Mouse (Mus musculus) midbrain, postnatal 0 days (tissue): ENCODE results near the gene Gm5798. TPM values are rescaled to one million over a fixed set of nuclear protein-coding genes. Genes with fewer than 3 reads are reported as not detected.
"Not testable (repeated sequence)": the region's sequence is repeated elsewhere in the genome, so short reads cannot be mapped to it uniquely, and the experiment has no call there.

Source experiments
- ATAC-seq: fragments of 200-750 bp; cut with Nextera tagmentation; 2 replicates; pipeline ENCODE4 v1.8.0; 2017; ENCODE audit warnings: moderate number of reproducible peaks, mild to moderate bottlenecking, moderate TSS enrichment, moderate library complexity; ENCODE audit not compliant: low FRiP score
- DNase-seq: peaks from one replicate; pipeline ENCODE4 v3.0.0-alpha.2; 2015; ENCODE audit warnings: low spot score
- H3K27ac ChIP-seq: fragments of 300-500 bp; sonication (generic); 2 replicates; pipeline ENCODE4 v1.5.1; 2014; ENCODE audit warnings: low read depth, mild to moderate bottlenecking, low read length, mixed read lengths
- H3K27me3 ChIP-seq: fragments of 300-500 bp; sonication (generic); 2 replicates; pipeline ENCODE4 v1.6.1; 2014; ENCODE audit warnings: low read length, control low read depth, mixed read lengths; ENCODE audit not compliant: insufficient read depth
- H3K36me3 ChIP-seq: fragments of 300-500 bp; sonication (generic); 2 replicates; pipeline ENCODE4 v1.6.1; 2014; ENCODE audit warnings: low read length, control low read depth, mixed read lengths; ENCODE audit not compliant: insufficient read depth
- H3K4me1 ChIP-seq: fragments of 300-500 bp; sonication (generic); 2 replicates; pipeline ENCODE4 v1.6.1; 2014; ENCODE audit warnings: mild to moderate bottlenecking, control low read depth, antibody characterized with exemption, low read length, mixed read lengths; ENCODE audit not compliant: insufficient read depth
- H3K4me2 ChIP-seq: fragments of 300-500 bp; sonication (generic); 2 replicates; pipeline ENCODE4 v1.6.1; 2014; ENCODE audit warnings: low read depth, mild to moderate bottlenecking, low read length, mixed read lengths; ENCODE audit not compliant: poor library complexity, severe bottlenecking
- H3K4me3 ChIP-seq: fragments of 300-500 bp; sonication (generic); 2 replicates; pipeline ENCODE4 v1.5.1; 2014; ENCODE audit warnings: low read depth, mild to moderate bottlenecking, low read length, moderate library complexity
- H3K9ac ChIP-seq: fragments of 300-500 bp; sonication (generic); replicated peaks from 2 replicates; pipeline ENCODE4 v1.6.1; 2014; ENCODE audit warnings: mild to moderate bottlenecking, low read length, moderate library complexity, mixed read lengths; ENCODE audit not compliant: poor library complexity, severe bottlenecking
- H3K9me3 ChIP-seq: fragments of 300-500 bp; sonication (generic); 2 replicates; pipeline ENCODE4 v1.6.1; 2016; ENCODE audit warnings: low read length, control low read depth
- WGBS: fragments of 180-500 bp; shearing (Covaris S2); extraction: QIAGEN DNeasy Blood & Tissue Kit; methylation state at CpG from one replicate; pipeline ENCODE4 v1.1.7; 2014; 5-methylcytosine and 5-hydroxymethylcytosine counted together
- polyA plus RNA-seq: library from polyadenylated mRNA; unstranded; fragments of >200 nt; fragmentation: Nextera tagmentation; extraction: Ambion mirVana; gene quantifications from 2 replicates; pipeline ENCODE4 v1.2.1, GENCODE M21; 2015
- total RNA-seq: library from RNA; depleted of rRNA; stranded (reverse); fragments of >200 nt; gene quantifications from 2 replicates; pipeline ENCODE4 v1.2.3, GENCODE M21; 2014; rRNA removed

The Gm5798 gene
- total RNA-seq = not detected in 2 replicates
- polyA plus RNA-seq = not detected in 2 replicates

- DNase-seq, H3K4me1 ChIP-seq, H3K4me2 ChIP-seq, H3K9ac ChIP-seq, H3K27me3 ChIP-seq, H3K4me3 ChIP-seq, H3K9me3 ChIP-seq, H3K27ac ChIP-seq, ATAC-seq, H3K36me3 ChIP-seq: not testable (repeated sequence)
- WGBS = 61% methylated on average over 2 of the region's 2 CpGs
Observed at GRCm38 (mm10) chr14:41348309-41348708, at the start of gene Gm5798. Gene Gm5798 (plus strand): TSS chr14:41348609.

GRCm38 (mm10) chr14:41386279-41386678 lies 37.9 kb downstream of the Gm5798 start, which contains the start of gene Gm7945:
Gene Gm7945 (minus strand): TSS chr14:41386379.
- ATAC-seq, H3K27me3 ChIP-seq, H3K27ac ChIP-seq, H3K4me2 ChIP-seq, DNase-seq, H3K9ac ChIP-seq, H3K9me3 ChIP-seq, H3K36me3 ChIP-seq, H3K4me3 ChIP-seq, H3K4me1 ChIP-seq: not testable (repeated sequence)
- no CpG with 5 or more reads among the region's 3 CpGs for WGBS

Other genes with a start within 250 kb of the Gm5798 start
- gene Mat1a, start 243.6 kb upstream of the Gm5798 start, total RNA-seq = not detected in 2 replicates
- not detected in 2 replicates for gene Mat1a, start 243.6 kb upstream of the Gm5798 start, polyA plus RNA-seq
- not detected in 2 replicates for gene Sftpa1, start 216.8 kb upstream of the Gm5798 start, total RNA-seq
- not detected in 2 replicates for gene Sftpa1, start 216.8 kb upstream of the Gm5798 start, polyA plus RNA-seq
- gene Mbl1, start 197.2 kb upstream of the Gm5798 start, total RNA-seq = not detected in 2 replicates
- gene Mbl1, start 197.2 kb upstream of the Gm5798 start, polyA plus RNA-seq = not detected in 2 replicates
- not detected in 2 replicates for gene Sftpd, start 163.5 kb upstream of the Gm5798 start, total RNA-seq
- 0.12 TPM in 1 of 2 replicates, not detected in the other for gene Sftpd, start 163.5 kb upstream of the Gm5798 start, polyA plus RNA-seq
- 0.94 TPM in 1 of 2 replicates, not detected in the other for gene Gm2832, start 69.8 kb upstream of the Gm5798 start, total RNA-seq
- 0.68 and 0.76 TPM in 2 replicates for gene Gm2832, start 69.8 kb upstream of the Gm5798 start, polyA plus RNA-seq
- gene Gm7945, start 37.8 kb downstream of the Gm5798 start, total RNA-seq = not detected in 2 replicates
- gene Gm7945, start 37.8 kb downstream of the Gm5798 start, polyA plus RNA-seq = not detected in 2 replicates
- gene Gm6482, start 59.7 kb downstream of the Gm5798 start, total RNA-seq = 0.33 TPM in 1 of 2 replicates, not detected in the other
- gene Gm6482, start 59.7 kb downstream of the Gm5798 start, polyA plus RNA-seq = 0.12 TPM in 1 of 2 replicates, not detected in the other
- gene Gm7954, start 104.9 kb downstream of the Gm5798 start, total RNA-seq = not detected in 2 replicates
- gene Gm7954, start 104.9 kb downstream of the Gm5798 start, polyA plus RNA-seq = not detected in 2 replicates
- gene Gm3486, start 140.9 kb downstream of the Gm5798 start, total RNA-seq = not detected in 2 replicates
- 0.20 TPM in 1 of 2 replicates, not detected in the other for gene Gm3486, start 140.9 kb downstream of the Gm5798 start, polyA plus RNA-seq
- gene Gm7970, start 207.0 kb downstream of the Gm5798 start, total RNA-seq = not detected in 2 replicates
- not detected in 2 replicates for gene Gm7970, start 207.0 kb downstream of the Gm5798 start, polyA plus RNA-seq
- not detected in 2 replicates for gene 1700049E17Rik2, start 224.6 kb downstream of the Gm5798 start, total RNA-seq
- gene 1700049E17Rik2, start 224.6 kb downstream of the Gm5798 start, polyA plus RNA-seq = not detected in 2 replicates